Mouse (Mus musculus) megakaryocyte, embryonic 14.5 days (primary cell): ENCODE measurements at regions not wholly inside any gene's neighbourhood (a gene's known extent, or its start where the extent isn't known, plus 50 kb on each side); places are given as distances from the start of the nearest gene placed in this dataset.

Source experiments
- FLI1 ChIP-seq: IDR thresholded peaks from 2 replicates; pipeline ENCODE4 v1.6.1; 2012; ENCODE audit warnings: low read length, inconsistent platforms, mixed read lengths
- GATA1 ChIP-seq: IDR thresholded peaks from 3 replicates; pipeline ENCODE4 v1.6.1; 2012; ENCODE audit warnings: mixed read lengths, low read length, inconsistent platforms, borderline replicate concordance

DNA sequence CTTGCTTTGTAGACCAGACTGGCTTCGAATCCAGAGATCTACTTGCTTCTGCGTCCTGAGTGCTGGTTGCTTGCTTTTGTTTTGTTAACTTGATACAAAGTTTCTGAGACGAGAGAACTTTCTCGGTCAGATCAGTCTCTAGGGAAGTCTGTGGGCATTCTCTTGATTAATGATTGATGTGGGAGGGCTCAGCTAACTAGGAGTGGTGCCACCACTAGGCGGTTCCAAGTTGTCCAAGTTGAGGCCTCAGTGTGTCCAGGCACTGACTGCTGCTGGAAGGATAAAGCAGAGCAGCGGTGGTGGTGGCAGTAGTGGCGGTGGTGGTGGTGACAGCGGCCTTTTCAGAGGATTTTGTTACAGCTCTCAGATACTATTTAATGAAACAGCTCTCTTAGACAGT, 99.0 kb upstream of the Thpo start:
- TF ChIP-seq GATA1 (no peak), FLI1 (no peak)
